Mouse (Mus musculus): ENCODE data around the gene Gm20431. TPM values are rescaled to one million over a fixed set of nuclear protein-coding genes. Genes with fewer than 3 reads are reported as not detected.
"Not testable (repeated sequence)": the region's sequence is repeated elsewhere in the genome, so short reads cannot be mapped to it uniquely, and the experiment has no call there.

Gene Gm20431
- polyA plus RNA-seq, 1 experiment from 2014 or later, result 4.9 TPM

DNA sequence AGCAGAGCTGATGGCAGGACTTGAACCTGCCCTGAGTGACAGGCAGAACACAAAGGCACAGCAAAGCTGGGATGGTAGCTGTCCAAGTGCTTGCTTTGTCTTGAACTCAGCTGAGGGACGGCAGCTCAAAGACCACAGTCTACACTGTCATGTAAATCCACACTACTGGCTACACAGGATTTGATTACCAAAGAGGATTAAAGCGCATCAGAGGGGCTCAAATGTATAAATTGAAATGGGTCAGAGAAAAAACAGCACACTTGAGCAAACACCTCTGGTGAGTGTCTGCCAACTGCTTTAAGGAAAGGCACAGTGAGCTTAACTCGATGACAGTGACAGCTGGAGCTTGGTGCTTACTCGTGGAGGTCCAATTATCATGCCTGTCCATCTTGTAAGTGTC is 43.8 kb downstream of the Gm20431 start:
- WGBS, result 80% methylated on average over 4 of the region's 4 CpGs
- Histone ChIP-seq H3K4me2 (ENCODE audit: low read depth, severe bottlenecking) (no peak overlapping the region), H3K9me3 (ENCODE audit: control insufficient read depth, low read length) (no peaks in the 10 kb centered on the region), H3K4me3 (ENCODE audit: low read depth, low read length) (no peak overlapping the region), H3K36me3 (ENCODE audit: control insufficient read depth, insufficient read depth, low read length) (peaks cover 20% of the 10 kb centered on the region), H3K27me3 (ENCODE audit: control insufficient read depth, insufficient read depth, low read length) (no peaks in the 10 kb centered on the region), H3K4me1 (ENCODE audit: control insufficient read depth, insufficient read depth, low read length) (no peaks in the 10 kb centered on the region), H3K9ac (ENCODE audit: low read length) (no peak overlapping the region), H3K27ac (replicated peaks; ENCODE audit: low read depth, low read length) (no peak overlapping the region)
- DNase-seq (ENCODE audit: low spot score), result no peak
- no peak for ATAC-seq (ENCODE audit: insufficient number of reproducible peaks, low FRiP score, low TSS enrichment, low read depth)

DNA sequence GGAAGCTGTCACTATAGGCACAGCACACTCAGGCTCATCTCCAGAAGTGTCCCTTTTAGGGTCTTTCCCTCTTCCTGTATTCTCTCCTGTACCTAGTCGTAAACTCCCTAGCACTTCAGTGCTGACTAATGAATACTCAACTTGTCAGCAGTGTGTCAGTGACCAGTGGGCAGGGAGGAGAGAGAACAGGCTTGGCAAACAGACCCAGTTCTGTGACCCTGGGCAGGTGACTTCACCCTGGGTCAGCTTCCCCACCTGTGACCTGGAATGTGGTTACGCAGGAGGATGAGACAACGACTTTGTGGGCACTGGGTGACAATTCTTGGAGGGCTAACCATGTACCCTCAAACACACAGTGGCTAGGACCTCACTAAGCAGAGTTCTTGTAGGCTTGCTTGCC is 44.3 kb downstream of the Gm20431 start:
- Histone ChIP-seq H3K4me3 (ENCODE audit: low read depth, low read length) (no peak overlapping the region), H3K27me3 (ENCODE audit: control insufficient read depth, insufficient read depth, low read length) (no peaks in the 10 kb centered on the region), H3K4me2 (ENCODE audit: low read depth, severe bottlenecking) (no peak overlapping the region), H3K27ac (replicated peaks; ENCODE audit: low read depth, low read length) (no peak overlapping the region), H3K9me3 (ENCODE audit: control insufficient read depth, low read length) (no peaks in the 10 kb centered on the region), H3K9ac (ENCODE audit: low read length) (no peak overlapping the region), H3K36me3 (ENCODE audit: control insufficient read depth, insufficient read depth, low read length) (peaks cover 20% of the 10 kb centered on the region), H3K4me1 (ENCODE audit: control insufficient read depth, insufficient read depth, low read length) (no peaks in the 10 kb centered on the region)
- DNase-seq (ENCODE audit: low spot score) (no peak), ATAC-seq (ENCODE audit: insufficient number of reproducible peaks, low FRiP score, low TSS enrichment, low read depth) (no peak)
- 84% methylated on average over 3 of the region's 3 CpGs for WGBS

DNA sequence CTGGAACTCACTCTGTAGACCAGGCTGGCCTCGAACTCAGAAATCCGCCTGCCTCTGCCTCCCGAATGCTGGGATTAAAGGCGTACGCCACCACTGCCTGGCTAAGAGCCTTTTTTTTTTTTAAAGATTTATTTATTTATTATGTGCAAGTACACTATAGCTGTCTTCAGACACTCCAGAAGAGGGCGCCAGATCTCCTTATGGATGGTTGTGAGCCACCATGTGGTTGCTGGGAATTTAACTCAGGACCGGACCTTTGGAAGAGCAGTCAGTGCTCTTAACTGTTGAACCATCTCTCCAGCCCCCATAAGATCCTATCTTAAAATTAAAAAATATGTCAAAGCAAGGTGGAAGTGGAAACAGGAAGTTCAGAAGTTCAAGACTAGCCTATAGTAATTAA is 48.0 kb downstream of the Gm20431 start:
- not testable (repeated sequence) for H3K27ac ChIP-seq (replicated peaks; ENCODE audit: low read depth, low read length); H3K4me1 ChIP-seq (ENCODE audit: control insufficient read depth, insufficient read depth, low read length); H3K4me2 ChIP-seq (ENCODE audit: low read depth, severe bottlenecking); H3K9me3 ChIP-seq (ENCODE audit: control insufficient read depth, low read length); ATAC-seq (ENCODE audit: insufficient number of reproducible peaks, low FRiP score, low TSS enrichment, low read depth); H3K4me3 ChIP-seq (ENCODE audit: low read depth, low read length); DNase-seq (ENCODE audit: low spot score); H3K27me3 ChIP-seq (ENCODE audit: control insufficient read depth, insufficient read depth, low read length); H3K9ac ChIP-seq (ENCODE audit: low read length)
- WGBS, result 94% methylated on average over 7 of the region's 7 CpGs
- peaks cover 26% of the 10 kb centered on the region for H3K36me3 ChIP-seq (ENCODE audit: control insufficient read depth, insufficient read depth, low read length)

DNA sequence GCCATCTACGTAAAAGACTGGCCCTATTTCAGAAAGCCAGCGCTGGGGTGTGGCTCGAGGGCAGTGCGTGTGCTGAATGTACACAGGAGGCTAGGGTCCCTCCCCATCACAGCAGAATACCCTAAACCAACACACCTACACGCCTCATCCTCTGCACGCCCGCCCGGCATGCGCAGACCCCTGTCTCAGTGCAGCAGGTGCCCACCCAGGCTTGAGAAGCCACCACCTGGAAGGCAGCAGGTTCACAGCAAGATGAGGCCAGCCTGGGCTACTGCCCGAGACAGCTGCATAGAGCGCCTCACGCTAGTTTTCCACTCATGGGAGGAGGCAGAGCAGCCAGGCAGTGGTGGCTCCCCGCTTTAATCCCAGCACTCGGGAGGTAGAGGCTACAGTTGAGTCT is 49.2 kb downstream of the Gm20431 start:
- Histone ChIP-seq H3K27ac (replicated peaks; ENCODE audit: low read depth, low read length) (no peak overlapping the region), H3K4me1 (ENCODE audit: control insufficient read depth, insufficient read depth, low read length) (no peaks in the 10 kb centered on the region), H3K4me3 (ENCODE audit: low read depth, low read length) (no peak overlapping the region), H3K27me3 (ENCODE audit: control insufficient read depth, insufficient read depth, low read length) (no peaks in the 10 kb centered on the region), H3K36me3 (ENCODE audit: control insufficient read depth, insufficient read depth, low read length) (peaks cover 28% of the 10 kb centered on the region), H3K4me2 (ENCODE audit: low read depth, severe bottlenecking) (no peak overlapping the region), H3K9me3 (ENCODE audit: control insufficient read depth, low read length) (no peaks in the 10 kb centered on the region), H3K9ac (ENCODE audit: low read length) (no peak overlapping the region)
- DNase-seq (ENCODE audit: low spot score), result no peak
- WGBS, result 95% methylated on average over 14 of the region's 14 CpGs
- ATAC-seq (ENCODE audit: insufficient number of reproducible peaks, low FRiP score, low TSS enrichment, low read depth), result no peak

DNA sequence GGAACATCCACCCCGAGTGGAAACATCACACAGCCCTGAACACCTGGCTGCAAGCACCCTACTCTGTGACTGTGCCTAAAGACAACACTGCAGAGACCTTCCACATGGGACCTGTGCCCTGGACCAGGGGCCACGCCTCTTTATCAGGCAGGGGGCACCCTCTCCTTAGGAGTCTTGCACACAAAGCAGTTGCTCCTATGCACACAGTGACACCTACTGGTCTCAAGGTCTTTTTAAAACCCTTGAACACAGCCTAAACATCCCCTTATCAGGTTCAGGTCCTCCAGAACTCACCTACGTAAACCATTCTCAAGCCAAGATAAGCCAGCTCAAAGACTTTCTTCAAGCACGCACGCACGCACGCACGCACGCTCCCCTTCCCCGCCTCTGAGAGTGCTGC is 50.0 kb downstream of the Gm20431 start:
- 90% methylated on average over 10 of the region's 10 CpGs for WGBS

DNA sequence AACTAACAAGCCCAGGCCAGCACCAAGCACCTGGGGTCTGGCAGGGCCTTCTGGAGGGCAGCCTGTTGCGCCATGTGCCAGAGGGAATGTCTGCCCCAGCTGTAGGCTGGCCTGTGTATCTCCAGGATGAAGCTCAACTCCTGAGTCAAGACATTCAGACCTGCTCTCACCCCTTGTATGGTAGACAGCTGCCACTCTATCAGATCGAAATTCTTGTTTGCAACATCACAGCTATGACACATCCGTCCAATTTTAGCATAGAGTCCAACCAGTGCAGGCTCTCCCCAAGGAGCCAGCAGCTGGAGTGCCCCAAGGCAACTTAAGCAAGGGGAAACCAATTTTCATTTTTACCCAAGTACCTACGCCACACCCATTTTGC is 54.6 kb downstream of the Gm20431 start:
- Histone ChIP-seq H3K9me3 (ENCODE audit: control insufficient read depth, low read length) (no peaks in the 10 kb centered on the region), H3K4me3 (ENCODE audit: low read depth, low read length) (no peak overlapping the region), H3K36me3 (ENCODE audit: control insufficient read depth, insufficient read depth, low read length) (peaks cover 9% of the 10 kb centered on the region), H3K9ac (ENCODE audit: low read length) (no peak overlapping the region), H3K4me2 (ENCODE audit: low read depth, severe bottlenecking) (no peak overlapping the region), H3K27ac (replicated peaks; ENCODE audit: low read depth, low read length) (no peak overlapping the region), H3K4me1 (ENCODE audit: control insufficient read depth, insufficient read depth, low read length) (peaks cover 14% of the 10 kb centered on the region), H3K27me3 (ENCODE audit: control insufficient read depth, insufficient read depth, low read length) (no peaks in the 10 kb centered on the region)
- WGBS, result 92% methylated on average over 4 of the region's 4 CpGs
- no peak for DNase-seq (ENCODE audit: low spot score)
- ATAC-seq (ENCODE audit: insufficient number of reproducible peaks, low FRiP score, low TSS enrichment, low read depth), result no peak

More for the DNA sequence above, 50.0 kb downstream of the Gm20431 start:
- no peak for ATAC-seq (ENCODE audit: insufficient number of reproducible peaks, low FRiP score, low TSS enrichment, low read depth)
- Histone ChIP-seq H3K27ac (replicated peaks; ENCODE audit: low read depth, low read length) (no peak overlapping the region), H3K9ac (ENCODE audit: low read length) (no peak overlapping the region), H3K27me3 (ENCODE audit: control insufficient read depth, insufficient read depth, low read length) (no peaks in the 10 kb centered on the region), H3K36me3 (ENCODE audit: control insufficient read depth, insufficient read depth, low read length) (peaks cover 26% of the 10 kb centered on the region), H3K4me3 (ENCODE audit: low read depth, low read length) (no peak overlapping the region), H3K9me3 (ENCODE audit: control insufficient read depth, low read length) (no peaks in the 10 kb centered on the region), H3K4me1 (ENCODE audit: control insufficient read depth, insufficient read depth, low read length) (no peaks in the 10 kb centered on the region), H3K4me2 (ENCODE audit: low read depth, severe bottlenecking) (no peak overlapping the region)
- DNase-seq (ENCODE audit: low spot score), result no peak

DNA sequence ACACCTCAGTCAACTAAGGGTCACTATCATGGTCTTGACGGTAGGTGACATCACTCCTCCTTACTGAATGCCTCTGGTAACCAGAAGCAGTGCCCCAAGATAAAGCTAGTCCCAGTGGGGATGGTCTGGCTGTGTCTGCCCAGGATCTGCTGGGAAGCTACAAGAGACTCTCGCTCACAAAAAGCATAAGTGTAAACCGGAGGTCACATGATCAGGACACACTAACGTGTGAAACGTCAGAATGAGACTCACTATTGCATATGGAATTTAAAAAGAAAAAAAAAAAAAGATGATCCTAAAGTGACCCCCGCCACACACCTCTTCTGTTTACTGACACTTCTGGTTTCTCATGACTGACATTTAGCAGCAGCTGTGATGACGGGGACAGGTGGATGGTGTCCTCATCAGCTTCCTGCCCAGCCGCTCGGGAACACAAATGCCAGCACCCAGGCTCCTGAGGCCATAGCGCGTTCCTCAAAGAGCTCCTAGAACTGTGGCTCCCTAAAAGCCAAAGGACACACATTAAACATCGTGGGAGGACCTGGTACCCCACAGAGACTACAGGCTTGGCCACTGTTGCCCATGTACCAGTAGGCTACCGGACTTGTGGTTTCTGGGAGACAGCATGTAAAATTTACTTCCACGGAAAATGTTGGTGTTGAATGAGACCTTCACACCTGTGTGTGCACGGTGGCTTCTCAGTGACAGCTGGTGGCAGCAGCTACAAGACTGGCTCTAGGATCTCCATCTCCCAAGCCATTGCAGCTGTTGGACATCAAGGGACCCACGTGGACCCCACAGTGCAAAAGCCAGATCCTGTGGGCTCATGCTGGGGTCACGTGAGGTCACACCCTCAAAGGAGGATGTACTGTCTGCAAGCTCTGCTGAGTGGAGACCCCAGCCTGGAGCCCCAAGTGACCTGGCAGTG is 55.2 kb downstream of the Gm20431 start:
- Histone ChIP-seq H3K9me3 (ENCODE audit: control insufficient read depth, low read length) (no peaks in the 10 kb centered on the region), H3K27me3 (ENCODE audit: control insufficient read depth, insufficient read depth, low read length) (no peaks in the 10 kb centered on the region), H3K9ac (ENCODE audit: low read length) (no peak overlapping the region), H3K4me1 (ENCODE audit: control insufficient read depth, insufficient read depth, low read length) (peaks cover 14% of the 10 kb centered on the region), H3K4me3 (ENCODE audit: low read depth, low read length) (no peak overlapping the region), H3K27ac (replicated peaks; ENCODE audit: low read depth, low read length) (no peak overlapping the region), H3K36me3 (ENCODE audit: control insufficient read depth, insufficient read depth, low read length) (peaks cover 6% of the 10 kb centered on the region), H3K4me2 (ENCODE audit: low read depth, severe bottlenecking) (no peak overlapping the region)
- 82% methylated on average over 17 of the region's 17 CpGs for WGBS
- no peak for DNase-seq (ENCODE audit: low spot score)
- ATAC-seq (ENCODE audit: insufficient number of reproducible peaks, low FRiP score, low TSS enrichment, low read depth), result no peak

DNA sequence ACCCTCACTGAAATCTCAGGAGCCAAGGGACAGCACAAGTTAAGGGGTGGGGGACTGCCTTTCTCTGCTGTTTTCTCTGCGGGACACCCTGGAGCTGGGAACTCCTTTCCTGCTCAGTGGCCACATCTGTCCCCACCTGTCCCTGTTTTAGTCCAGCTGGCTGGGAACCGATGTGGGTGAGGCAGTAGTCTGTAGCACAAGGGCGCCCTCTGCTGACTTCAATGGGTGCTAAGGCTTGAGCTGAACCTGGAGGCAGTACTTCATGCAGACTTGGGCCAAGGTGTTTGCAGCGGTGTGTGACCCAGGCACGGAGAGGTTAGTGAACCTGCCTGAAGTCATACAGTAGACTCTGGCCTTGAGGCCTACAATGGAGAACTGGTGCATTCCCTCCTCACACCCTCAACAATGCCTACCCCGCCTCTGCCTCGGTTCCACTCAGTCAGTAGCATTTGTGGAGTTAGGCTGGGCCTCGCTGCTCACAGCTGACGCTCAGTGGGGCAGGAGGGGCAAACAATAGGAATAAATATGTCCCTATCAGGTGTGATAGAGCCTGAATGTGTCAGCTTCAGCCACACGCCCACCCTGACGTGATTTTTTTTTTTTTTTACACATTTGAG is 56.0 kb downstream of the Gm20431 start:
- WGBS, result 29% methylated on average over 11 of the region's 11 CpGs
- Histone ChIP-seq H3K27ac (replicated peaks; ENCODE audit: low read depth, low read length) (no peak overlapping the region), H3K9me3 (ENCODE audit: control insufficient read depth, low read length) (no peaks in the 10 kb centered on the region), H3K4me2 (ENCODE audit: low read depth, severe bottlenecking) (no peak overlapping the region), H3K4me3 (ENCODE audit: low read depth, low read length) (no peak overlapping the region), H3K4me1 (ENCODE audit: control insufficient read depth, insufficient read depth, low read length) (peaks cover 14% of the 10 kb centered on the region), H3K9ac (ENCODE audit: low read length) (no peak overlapping the region), H3K36me3 (ENCODE audit: control insufficient read depth, insufficient read depth, low read length) (peaks cover 6% of the 10 kb centered on the region), H3K27me3 (ENCODE audit: control insufficient read depth, insufficient read depth, low read length) (no peaks in the 10 kb centered on the region)
- DNase-seq (ENCODE audit: low spot score) (peak; percentile 97), ATAC-seq (ENCODE audit: insufficient number of reproducible peaks, low FRiP score, low TSS enrichment, low read depth) (peak; percentile 26)

Measured in limb, embryonic 11.5 days (tissue).